Mouse (Mus musculus) retina, postnatal 1 day (tissue): ENCODE data around the gene Dynlrb1.
A peak's percentile ranks its signal among the peaks of the same experiment; 100 is the strongest.

Experiments
- DNase-seq: peaks from one replicate; pipeline ENCODE4 v3.0.0-alpha.2; 2012

The Dynlrb1 gene

DNA sequence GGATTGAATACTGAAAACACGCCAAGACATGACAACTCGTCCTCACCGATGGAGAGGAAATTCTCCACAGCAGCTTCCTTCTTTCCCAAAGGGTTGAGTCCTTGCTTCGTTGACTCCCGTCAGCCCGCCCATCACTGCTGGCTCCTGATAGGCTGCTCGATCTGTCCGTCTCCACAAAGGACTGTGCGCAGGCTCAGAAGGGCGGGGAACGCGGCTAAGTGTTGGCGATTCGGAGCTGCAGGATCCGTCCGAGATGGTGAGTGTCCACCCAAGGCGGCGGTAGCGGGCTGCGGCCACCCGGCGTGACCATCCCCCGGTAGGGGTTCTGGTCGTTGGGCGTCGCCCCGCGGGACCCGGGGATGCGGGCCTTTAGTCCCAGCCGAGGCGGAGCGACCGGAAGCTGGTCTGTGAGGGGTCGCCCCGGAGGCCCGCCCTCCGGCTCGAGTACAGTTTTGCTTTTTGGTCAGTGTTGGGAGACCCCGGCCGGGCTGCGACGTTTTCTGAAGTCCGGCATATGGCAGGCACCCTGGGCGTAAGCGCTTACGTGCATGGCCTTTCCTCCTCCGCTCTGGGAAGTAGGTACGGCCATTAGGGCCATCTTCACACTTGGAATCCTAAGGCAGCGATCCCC is at the start of gene Dynlrb1:
TSS of gene Dynlrb1 (plus strand) at position 172 of the 631 bp plus-strand sequence.
- DNase-seq, result peak; percentile 99

DNA sequence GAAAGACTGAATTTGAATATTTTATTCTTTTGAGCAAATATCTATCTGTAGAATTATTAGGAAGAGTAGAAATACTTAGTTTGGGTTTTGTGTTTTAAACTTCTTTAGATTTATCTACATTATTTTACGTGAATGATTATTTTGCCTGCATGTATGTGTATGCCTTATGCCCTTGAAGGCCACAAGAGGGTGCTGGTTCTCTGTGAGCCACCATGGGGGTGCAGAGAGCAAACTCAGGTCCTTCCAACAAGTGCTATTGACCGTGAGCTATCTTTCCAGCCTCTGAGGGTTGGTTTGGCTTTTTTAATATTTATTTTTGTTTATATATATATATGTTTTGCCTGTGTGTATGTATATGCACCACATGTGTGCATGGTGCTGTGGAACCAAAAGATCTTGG is 28.9 kb upstream of the Dynlrb1 start:
- peak; percentile 51 for DNase-seq

DNA sequence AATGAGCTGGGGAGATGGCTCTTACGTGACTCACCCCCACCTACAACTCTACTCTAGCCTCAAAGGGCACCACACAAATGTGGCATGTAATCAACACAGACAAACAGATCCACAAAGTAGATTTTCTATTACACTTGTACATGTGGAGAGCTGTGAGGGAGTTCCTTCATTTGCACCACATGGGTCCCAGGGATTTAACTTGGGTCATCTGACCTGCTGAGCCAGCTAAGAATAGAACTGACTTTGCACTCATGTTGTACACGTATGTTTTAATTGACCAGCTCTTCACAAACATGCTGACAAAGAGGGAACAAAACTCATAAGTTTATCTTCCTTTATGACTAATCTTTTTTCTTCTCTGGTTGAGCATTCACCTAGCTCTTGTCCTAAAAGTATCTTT is 13.2 kb upstream of the Dynlrb1 start:
- no peak for DNase-seq

DNA sequence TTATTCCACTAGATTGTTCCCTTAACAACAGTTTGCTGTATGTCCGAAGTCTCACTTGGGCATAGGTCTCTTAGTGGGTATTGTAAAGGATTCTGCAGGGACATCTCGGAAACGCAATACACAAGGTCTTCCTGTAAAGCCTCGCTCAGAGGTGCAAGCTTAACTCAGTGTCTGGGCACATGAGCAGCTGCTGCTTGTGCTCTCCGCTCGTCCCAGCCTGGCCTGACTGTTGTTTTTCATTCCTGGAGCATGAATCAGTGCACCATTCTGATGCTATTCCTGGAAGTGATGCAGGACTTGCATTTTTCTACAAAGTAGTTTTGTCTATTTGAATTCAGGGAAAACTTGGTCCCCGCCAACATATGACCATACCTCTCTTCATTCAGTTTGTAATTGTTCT is 11.6 kb upstream of the Dynlrb1 start:
- no peak for DNase-seq

DNA sequence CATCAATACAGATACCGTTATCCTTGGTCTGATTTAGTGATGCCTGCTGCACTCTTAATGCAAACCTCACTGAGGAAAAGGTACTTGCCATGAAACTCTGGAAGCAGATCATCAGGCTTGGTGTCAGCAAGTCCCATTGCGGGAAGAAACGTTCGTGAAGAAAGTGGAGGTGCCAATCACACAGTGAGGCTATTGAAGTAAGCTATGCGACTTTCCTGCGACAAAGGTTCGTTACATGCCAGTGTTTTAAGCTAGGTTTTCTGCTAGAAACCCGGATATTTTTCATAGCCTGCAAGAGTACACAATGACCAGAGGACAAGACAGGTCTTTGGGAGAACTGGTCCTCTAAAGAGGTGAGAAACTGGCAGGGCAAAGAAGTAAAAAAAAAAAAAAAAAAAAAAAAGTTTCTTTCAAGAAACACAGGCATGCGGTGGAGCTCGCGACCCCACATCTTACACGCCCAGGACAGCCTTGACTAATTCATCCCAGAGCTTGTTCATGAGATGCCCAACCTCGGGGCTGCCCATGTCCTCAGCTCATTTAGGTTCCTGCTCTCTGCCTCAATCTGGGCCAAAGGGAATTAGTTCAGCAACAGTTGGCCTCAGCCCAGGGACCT is 479 bp upstream of the Dynlrb1 start:
- DNase-seq, result no peak

DNA sequence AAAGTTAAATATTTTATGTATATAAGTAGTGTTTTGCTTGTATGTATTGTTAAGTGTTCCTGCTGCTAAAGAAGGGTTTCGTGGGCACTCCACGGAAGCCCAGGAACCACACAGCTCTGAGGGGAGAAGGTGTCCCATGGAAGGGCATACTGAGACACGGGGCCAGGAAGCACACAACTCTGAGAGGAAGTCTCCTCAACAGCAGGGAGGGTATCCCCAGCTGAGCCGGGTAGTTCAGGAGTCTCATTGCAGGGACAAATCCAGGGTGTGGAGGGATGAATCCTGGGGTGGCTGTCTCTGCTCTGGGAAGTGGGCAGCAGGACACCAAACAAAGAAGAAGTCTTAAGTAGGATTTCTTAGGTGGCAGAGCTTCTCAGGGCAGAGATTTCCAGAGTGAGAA is 943 bp downstream of the Dynlrb1 start:
- no peak for DNase-seq

GRCm38 (mm10) chr2:155240915-155241314 is 4.6 kb downstream of the Dynlrb1 start:
- DNase-seq, result peak; percentile 12

GRCm38 (mm10) chr2:155242296-155242855 is 6.0 kb downstream of the Dynlrb1 start:
- DNase-seq, result no peak

GRCm38 (mm10) chr2:155246231-155246630 is 9.9 kb downstream of the Dynlrb1 start:
- DNase-seq, result no peak

- no peak for DNase-seq
Observed at GRCm38 (mm10) chr2:155248206-155248605, 11.9 kb downstream of the Dynlrb1 start.

DNA sequence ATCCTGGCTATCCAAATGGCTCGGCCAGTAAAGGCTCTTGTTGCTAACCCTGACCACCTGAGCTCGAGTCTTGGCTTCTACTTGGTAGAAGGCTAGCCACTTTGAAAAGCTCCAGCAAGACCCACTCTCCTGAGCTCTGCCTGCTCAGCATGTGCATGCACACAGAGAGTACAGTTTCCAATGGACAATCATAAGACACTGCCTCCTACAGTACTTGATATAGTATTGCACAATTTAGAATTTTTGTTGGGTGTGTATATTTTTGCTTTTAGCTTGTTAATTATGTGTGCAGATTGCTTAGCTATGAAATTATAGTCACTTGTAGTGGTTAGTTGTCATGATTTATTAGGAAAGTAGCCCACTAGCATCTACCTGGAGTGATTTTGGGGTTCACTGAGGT is 12.4 kb downstream of the Dynlrb1 start:
- DNase-seq, result no peak

GRCm38 (mm10) chr2:155249588-155249987 is 13.3 kb downstream of the Dynlrb1 start:
- DNase-seq, result no peak

DNA sequence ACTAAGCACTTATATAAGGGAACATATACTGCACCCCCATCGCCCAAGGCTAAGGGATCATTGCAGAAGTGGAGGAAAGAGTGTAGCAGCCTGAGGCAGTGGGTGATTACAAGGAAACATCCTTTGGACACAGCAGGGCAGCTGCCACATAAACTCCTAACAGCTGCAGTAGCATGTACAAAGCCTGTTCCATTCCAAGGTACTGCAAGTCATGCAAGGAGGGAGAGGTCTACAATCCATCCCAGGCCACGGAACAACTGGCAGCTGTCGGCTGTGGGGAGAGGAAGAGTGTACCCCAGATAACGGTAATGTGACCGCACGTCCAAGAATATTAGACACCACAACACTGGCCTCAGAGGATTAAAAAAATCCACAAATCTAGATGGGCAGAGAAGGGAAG is 29.2 kb downstream of the Dynlrb1 start:
- no peak for DNase-seq

GRCm38 (mm10) chr2:155266896-155267295 is 30.6 kb downstream of the Dynlrb1 start:
- no peak for DNase-seq

DNA sequence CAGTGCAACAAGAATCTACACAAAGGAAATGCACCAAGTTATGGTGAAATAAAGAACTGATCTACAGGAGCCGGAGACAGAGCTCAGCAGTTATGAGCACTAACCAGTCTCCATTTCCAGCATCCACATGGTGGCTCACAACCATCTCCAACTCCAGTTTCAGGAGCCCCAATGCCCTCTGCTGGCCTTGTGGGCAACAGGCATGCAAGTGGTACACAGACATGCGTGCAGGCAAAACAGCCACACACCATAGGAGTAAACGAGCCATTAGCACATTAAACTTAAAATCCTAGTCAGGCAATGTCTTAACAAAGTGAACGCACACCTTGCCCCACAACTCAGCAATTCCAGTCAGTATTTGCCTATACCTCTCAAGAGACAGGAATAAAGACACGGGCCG is 35.6 kb downstream of the Dynlrb1 start:
- peak; percentile 28 for DNase-seq

DNA sequence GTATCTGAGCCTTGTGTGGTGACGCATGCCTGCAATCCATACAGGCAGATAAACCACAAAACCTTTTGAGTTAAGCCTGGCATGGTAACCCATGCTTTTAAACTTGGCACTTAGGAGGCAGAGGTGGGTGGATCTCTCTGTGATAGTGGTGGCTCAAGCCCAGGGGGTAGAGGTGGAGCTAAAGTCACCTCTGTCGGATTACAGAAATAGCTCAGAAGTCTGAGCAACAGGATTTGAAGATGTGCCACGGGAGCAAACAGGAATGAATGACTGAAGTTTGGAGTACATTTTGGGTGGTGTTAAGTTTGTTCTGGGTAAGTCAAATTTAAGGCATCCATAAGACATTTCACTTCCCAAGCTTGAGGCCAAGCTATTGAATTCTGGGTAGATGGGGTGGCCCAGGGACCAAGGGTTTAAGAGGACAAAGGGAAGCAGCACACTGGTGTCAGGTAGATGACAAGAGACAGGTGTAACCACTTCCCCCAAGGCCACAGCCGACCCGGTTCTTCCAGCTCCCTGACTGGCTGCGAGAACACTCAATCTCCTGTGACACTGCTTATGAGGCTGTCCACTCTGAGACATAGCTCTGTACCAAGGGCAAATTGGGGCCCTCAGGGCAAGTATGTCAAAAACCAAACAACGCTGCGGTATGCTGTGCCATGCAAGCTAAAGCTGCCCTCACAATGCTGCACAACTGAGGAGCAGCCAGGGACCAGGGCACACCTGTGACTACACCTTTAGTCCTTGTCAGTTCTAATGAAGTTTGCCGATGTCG is 36.2 kb downstream of the Dynlrb1 start:
- DNase-seq, result no peak

DNA sequence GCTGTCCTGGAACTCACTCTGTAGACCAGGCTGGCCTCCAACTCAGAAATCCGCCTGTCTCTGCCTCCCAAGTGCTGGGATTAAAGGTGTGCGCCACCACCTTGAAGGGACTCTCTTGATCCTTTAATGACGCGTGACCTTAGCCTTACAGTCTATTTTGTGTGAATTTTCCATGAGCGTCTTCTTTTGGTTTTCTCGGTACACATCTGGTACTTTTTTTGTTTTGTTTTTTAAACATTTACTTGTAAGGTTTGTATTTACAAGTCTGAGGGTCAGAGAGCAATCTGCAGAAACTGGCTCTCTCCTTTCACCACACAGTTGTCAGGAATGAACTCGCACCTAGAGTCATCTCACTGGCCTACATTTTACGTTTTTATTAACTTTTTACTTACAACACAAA is 37.3 kb downstream of the Dynlrb1 start:
- no peak for DNase-seq

DNA sequence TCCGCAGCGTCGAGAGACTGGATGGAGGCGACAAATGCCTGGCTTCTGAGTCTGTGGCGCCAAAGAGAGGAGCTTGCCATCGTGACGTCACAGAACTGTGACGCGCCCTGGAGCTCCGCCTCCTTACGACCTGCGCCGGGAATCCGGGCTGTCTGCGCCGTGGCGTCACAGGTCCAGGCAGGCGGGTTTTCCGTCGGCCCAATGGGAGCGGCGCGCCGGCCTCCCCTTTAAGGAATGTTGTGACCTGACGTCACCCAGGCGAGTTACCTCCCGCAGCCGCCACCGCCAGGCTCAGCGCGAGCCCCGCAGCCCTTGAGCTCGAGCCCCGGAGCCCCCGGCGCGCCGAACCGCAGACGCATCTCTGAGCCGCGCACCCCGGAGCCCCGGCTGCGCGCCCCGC is 39.9 kb downstream of the Dynlrb1 start, which contains the start of gene Map1lc3a:
TSS of gene Map1lc3a (plus strand) at position 103 of the 400 bp plus-strand sequence.
- peak; percentile 97 for DNase-seq

DNA sequence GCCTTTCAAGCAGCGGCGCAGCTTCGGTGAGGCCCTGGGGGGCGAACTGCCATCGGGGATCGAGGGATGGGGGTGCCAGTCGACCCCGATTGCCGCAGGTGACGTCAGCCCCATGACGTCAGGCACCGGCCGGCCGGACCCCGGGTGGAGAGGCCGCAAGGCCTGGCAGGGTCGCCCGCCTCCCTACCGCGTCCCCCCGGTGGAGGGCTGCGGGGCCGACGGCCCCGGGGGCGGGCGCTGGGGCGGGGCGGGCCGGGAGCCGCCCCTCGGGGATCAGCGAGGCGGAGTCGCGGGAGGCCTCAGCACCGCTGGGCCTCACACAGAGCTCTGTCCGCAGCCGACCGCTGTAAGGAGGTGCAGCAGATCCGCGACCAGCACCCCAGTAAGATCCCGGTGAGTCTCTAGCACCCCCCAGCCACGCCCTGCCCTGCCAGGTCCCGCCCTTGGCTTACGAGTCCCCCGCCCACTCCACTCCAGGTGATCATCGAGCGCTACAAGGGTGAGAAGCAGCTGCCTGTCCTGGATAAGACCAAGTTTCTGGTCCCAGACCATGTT is 40.4 kb downstream of the Dynlrb1 start:
- DNase-seq, result no peak

- DNase-seq, result no peak
Observed at GRCm38 (mm10) chr2:155277721-155278120, 41.4 kb downstream of the Dynlrb1 start.

GRCm38 (mm10) chr2:155278361-155278760 is 42.0 kb downstream of the Dynlrb1 start:
- DNase-seq, result no peak

DNA sequence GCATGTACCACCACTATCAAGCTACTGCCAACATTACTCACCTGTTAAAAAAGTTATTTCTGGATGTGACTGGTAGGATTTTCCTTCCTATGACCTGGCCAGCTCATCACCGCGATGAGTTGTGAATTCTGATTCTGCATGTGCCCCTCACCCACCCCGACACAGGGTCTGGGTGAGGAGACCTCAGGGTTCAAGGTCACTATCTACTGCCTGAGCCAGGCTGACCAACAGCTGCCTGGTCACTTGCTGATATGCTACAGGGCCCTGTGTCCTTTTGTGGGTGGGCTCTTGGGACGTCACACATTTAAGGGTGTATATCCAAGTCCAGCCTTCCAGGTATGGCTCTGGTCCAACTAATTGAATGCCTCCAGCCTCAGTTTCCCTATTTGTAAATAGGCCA is 42.8 kb downstream of the Dynlrb1 start:
- DNase-seq, result no peak

DNA sequence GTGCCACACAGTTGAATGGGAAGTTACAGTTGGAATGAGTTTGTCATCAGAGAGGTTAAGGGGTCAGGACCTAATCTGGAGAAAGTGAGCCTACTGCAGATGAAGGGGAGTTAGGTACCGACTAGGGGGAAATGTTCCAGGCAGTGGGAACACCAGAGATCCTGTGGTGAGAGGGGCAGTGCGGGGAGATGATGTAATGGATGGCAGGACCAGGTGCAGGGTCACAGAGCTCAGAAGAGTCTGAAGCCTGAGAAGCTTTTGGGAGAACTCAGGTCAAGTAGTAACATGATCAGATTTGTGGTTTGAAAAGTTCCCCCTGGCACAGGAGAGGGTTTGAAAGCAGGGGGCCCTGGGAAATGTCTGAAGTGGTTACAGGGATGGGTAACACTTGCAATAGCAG is 43.8 kb downstream of the Dynlrb1 start:
- no peak for DNase-seq
